Mouse (Mus musculus) kidney, embryonic 14.5 days (tissue): ENCODE measurements around the gene Phldb1. TPM values are rescaled to one million over a fixed set of nuclear protein-coding genes. Genes with fewer than 3 reads are reported as not detected.

ENCODE experiments used
- ATAC-seq: fragments of 200-750 bp; cut with Nextera tagmentation; 2 replicates; pipeline ENCODE4 v1.8.0; 2017; ENCODE audit warnings: moderate number of reproducible peaks, mild to moderate bottlenecking, moderate TSS enrichment, moderate library complexity; ENCODE audit not compliant: low FRiP score, low TSS enrichment
- H3K27ac ChIP-seq: fragments of 300-500 bp; sonication (generic); 2 replicates; pipeline ENCODE4 v1.5.1; 2014; ENCODE audit warnings: low read depth, mild to moderate bottlenecking, low read length, moderate library complexity, mixed read lengths
- H3K27me3 ChIP-seq: fragments of 300-500 bp; sonication (generic); 2 replicates; pipeline ENCODE4 v1.6.1; 2014; ENCODE audit warnings: mild to moderate bottlenecking, low read length; ENCODE audit not compliant: control insufficient read depth, insufficient read depth
- H3K36me3 ChIP-seq: fragments of 300-500 bp; sonication (generic); 2 replicates; pipeline ENCODE4 v1.6.1; 2014; ENCODE audit warnings: low read length, mixed read lengths; ENCODE audit not compliant: control insufficient read depth, insufficient read depth
- H3K4me1 ChIP-seq: fragments of 300-500 bp; sonication (generic); 2 replicates; pipeline ENCODE4 v1.6.1; 2014; ENCODE audit warnings: low read length, mixed read lengths; ENCODE audit not compliant: control insufficient read depth, insufficient read depth
- H3K4me2 ChIP-seq: fragments of 300-500 bp; sonication (generic); replicated peaks from 2 replicates; pipeline ENCODE4 v1.6.1; 2014; ENCODE audit warnings: low read depth, mild to moderate bottlenecking, low read length
- H3K4me3 ChIP-seq: fragments of 300-500 bp; sonication (generic); 2 replicates; pipeline ENCODE4 v1.5.1; 2014; ENCODE audit warnings: mild to moderate bottlenecking, low read length
- H3K9ac ChIP-seq: fragments of 300-500 bp; sonication (generic); 2 replicates; pipeline ENCODE4 v1.6.1; 2014; ENCODE audit warnings: low read depth, mild to moderate bottlenecking, low read length, moderate library complexity
- H3K9me3 ChIP-seq: fragments of 300-500 bp; sonication (generic); 2 replicates; pipeline ENCODE4 v1.6.1; 2016; ENCODE audit warnings: low read length; ENCODE audit not compliant: control insufficient read depth
- WGBS: fragments of 180-500 bp; shearing (Covaris S2); extraction: QIAGEN DNeasy Blood & Tissue Kit; methylation state at CpG from one replicate; pipeline ENCODE4 v1.1.7; 2014; 5-methylcytosine and 5-hydroxymethylcytosine counted together
- polyA plus RNA-seq: library from polyadenylated mRNA; unstranded; fragments of >200 nt; fragmentation: Nextera tagmentation; extraction: Ambion mirVana; gene quantifications from 2 replicates; pipeline ENCODE4 v1.2.1, GENCODE M21; 2014

The Phldb1 gene
- polyA plus RNA-seq, 1 experiment from 2014 or later, result 28.7 TPM

GRCm38 (mm10) chr9:44747341-44747740 is 12.3 kb upstream of the Phldb1 start:
- Histone ChIP-seq H3K9me3 (no peaks in the 10 kb centered on the region), H3K27me3 (no peaks in the 10 kb centered on the region), H3K4me3 (no peak overlapping the region), H3K4me1 (no peaks in the 10 kb centered on the region), H3K36me3 (peaks cover 93% of the 10 kb centered on the region), H3K9ac (no peak overlapping the region), H3K4me2 (no peak overlapping the region), H3K27ac (no peak overlapping the region)
- 98% methylated on average over 3 of the region's 3 CpGs for WGBS
- ATAC-seq, result no peak

GRCm38 (mm10) chr9:44746666-44747065 is 11.7 kb upstream of the Phldb1 start:
- Histone ChIP-seq H3K27ac (no peak overlapping the region), H3K4me2 (no peak overlapping the region), H3K36me3 (peaks cover 87% of the 10 kb centered on the region), H3K27me3 (no peaks in the 10 kb centered on the region), H3K4me1 (no peaks in the 10 kb centered on the region), H3K4me3 (no peak overlapping the region), H3K9ac (no peak overlapping the region), H3K9me3 (no peaks in the 10 kb centered on the region)
- 66% methylated on average over 3 of the region's 3 CpGs for WGBS
- ATAC-seq, result no peak

- Histone ChIP-seq H3K9me3 (no peaks in the 10 kb centered on the region), H3K4me1 (no peaks in the 10 kb centered on the region), H3K4me2 (no peak overlapping the region), H3K4me3 (no peak overlapping the region), H3K9ac (no peak overlapping the region), H3K27ac (no peak overlapping the region), H3K36me3 (peaks cover 74% of the 10 kb centered on the region), H3K27me3 (no peaks in the 10 kb centered on the region)
- no peak for ATAC-seq
- 91% methylated on average over 7 of the region's 7 CpGs for WGBS
These were observed 10.4 kb upstream of the Phldb1 start for GRCm38 (mm10) chr9:44745371-44745770.

GRCm38 (mm10) chr9:44740663-44741192 is 5.7 kb upstream of the Phldb1 start:
- H3K27ac ChIP-seq, result no peak overlapping the region
- H3K4me1 ChIP-seq, result peaks cover 10% of the 10 kb centered on the region; the same call in 1 of the 2 replicates
- H3K27me3 ChIP-seq, result no peaks in the 10 kb centered on the region
- no peak overlapping the region for H3K4me2 ChIP-seq
- 96% methylated on average over 1 of the region's 1 CpGs for WGBS
- no peak overlapping the region for H3K9ac ChIP-seq
- ATAC-seq, result no peak
- H3K9me3 ChIP-seq, result 0 out of 2 replicates have a peak, but pooled peaks cover 2% of the 10 kb centered on the region
- peaks cover 35% of the 10 kb centered on the region for H3K36me3 ChIP-seq
- no peak overlapping the region for H3K4me3 ChIP-seq

GRCm38 (mm10) chr9:44737240-44737949 is 2.4 kb upstream of the Phldb1 start:
- ATAC-seq, result peak; percentile 26; the same call in 1 of the 2 replicates
- WGBS, result 19% methylated on average over 8 of the region's 8 CpGs
- no peak overlapping the region for H3K9ac ChIP-seq
- H3K36me3 ChIP-seq, result peaks cover 2% of the 10 kb centered on the region; the same call in 1 of the 2 replicates
- H3K9me3 ChIP-seq, result 0 out of 2 replicates have a peak, but pooled peaks cover 2% of the 10 kb centered on the region
- no peak overlapping the region for H3K4me3 ChIP-seq
- H3K27me3 ChIP-seq, result no peaks in the 10 kb centered on the region
- peaks cover 21% of the 10 kb centered on the region; the same call in 1 of the 2 replicates for H3K4me1 ChIP-seq
- H3K4me2 ChIP-seq, result no peak overlapping the region
- H3K27ac ChIP-seq, result peak overlapping the region; percentile 60

- WGBS, result 59% methylated on average over 2 of the region's 2 CpGs
These were observed 1.3 kb upstream of the Phldb1 start for GRCm38 (mm10) chr9:44736301-44736700.

GRCm38 (mm10) chr9:44735886-44736285 is 888 bp upstream of the Phldb1 start:
- Histone ChIP-seq H3K9ac (no peak overlapping the region), H3K27ac (peak overlapping the region; percentile 82), H3K27me3 (no peaks in the 10 kb centered on the region), H3K9me3 (0 out of 2 replicates have a peak, but pooled peaks cover 2% of the 10 kb centered on the region), H3K4me1 (peaks cover 21% of the 10 kb centered on the region; the same call in 1 of the 2 replicates), H3K4me3 (no peak overlapping the region), H3K4me2 (no peak overlapping the region), H3K36me3 (no peaks in the 10 kb centered on the region)
- WGBS, result 73% methylated on average over 6 of the region's 6 CpGs
- no peak for ATAC-seq

More at GRCm38 (mm10) chr9:44736301-44736700, 1.3 kb upstream of the Phldb1 start:
- H3K27ac ChIP-seq, result peak overlapping the region; percentile 82; the same call in 1 of the 2 replicates
- H3K4me2 ChIP-seq, result no peak overlapping the region
- H3K4me3 ChIP-seq, result no peak overlapping the region
- H3K4me1 ChIP-seq, result peaks cover 21% of the 10 kb centered on the region; the same call in 1 of the 2 replicates
- 0 out of 2 replicates have a peak, but pooled peaks cover 2% of the 10 kb centered on the region for H3K9me3 ChIP-seq
- H3K9ac ChIP-seq, result no peak overlapping the region
- H3K36me3 ChIP-seq, result no peaks in the 10 kb centered on the region
- H3K27me3 ChIP-seq, result no peaks in the 10 kb centered on the region
- ATAC-seq, result no peak

GRCm38 (mm10) chr9:44733671-44734523 is 1.1 kb downstream of the Phldb1 start:
- no peaks in the 10 kb centered on the region for H3K9me3 ChIP-seq
- 1% methylated on average over 78 of the region's 79 CpGs for WGBS
- peak overlapping the region; percentile 97 for H3K4me2 ChIP-seq
- H3K4me1 ChIP-seq, result peaks cover 21% of the 10 kb centered on the region; the same call in 1 of the 2 replicates
- peak; percentile 22; the same call in 1 of the 2 replicates for ATAC-seq
- no peaks in the 10 kb centered on the region for H3K36me3 ChIP-seq
- peak overlapping the region; percentile 67 for H3K9ac ChIP-seq
- H3K27ac ChIP-seq, result peak overlapping the region; percentile 82
- H3K4me3 ChIP-seq, result peak overlapping the region; percentile 64
- no peaks in the 10 kb centered on the region for H3K27me3 ChIP-seq
